11 mouse cellular contexts compared by ENCODE assay signal in genomic region chr10:119100511-119100910, GRCm38 (mm10).
A peak's percentile ranks its signal among the peaks of the same experiment; 100 is the strongest.
DNase-seq lines count a peak whose midpoint lies in the region; ATAC-seq and TF ChIP-seq lines count a peak whose summit lies in the region.
"Had no signal": no experiment of that assay in that cellular context is flagged by ENCODE, and none has a peak within 500 bp of the region (broad histone marks: within the 10 kb centered on the region; RNA-seq: fewer than 3 reads in every experiment).

No protein-coding gene starts in this region.

- H3K9ac ChIP-seq in kidney, postnatal 0 days (ENCODE audit: low read depth, low read length) = no peak overlapping the region
- H3K9ac ChIP-seq in forebrain, embryonic 16.5 days (replicated peaks; ENCODE audit: low read depth, low read length) = no peak overlapping the region
- H3K9ac ChIP-seq: embryonic facial prominence, embryonic 15.5 days; limb, embryonic 15.5 days had no signal

- no peak overlapping the region for H3K4me2 ChIP-seq in kidney, postnatal 0 days (ENCODE audit: low read length)
- H3K4me2 ChIP-seq in forebrain, embryonic 16.5 days (ENCODE audit: low read length) = no peak overlapping the region
- H3K4me2 ChIP-seq: embryonic facial prominence, embryonic 15.5 days; limb, embryonic 15.5 days had no signal

- WGBS in kidney, postnatal 0 days = 22% methylated on average over 7 of the region's 7 CpGs
- 15% methylated on average over 7 of the region's 7 CpGs for WGBS in forebrain, embryonic 16.5 days
- WGBS in thymus, adult 2 months = 44% methylated on average over 7 of the region's 7 CpGs

- H3K36me3 ChIP-seq in kidney, postnatal 0 days (ENCODE audit: insufficient read depth, low read length) = no peaks in the 10 kb centered on the region
- no peaks in the 10 kb centered on the region for H3K36me3 ChIP-seq in forebrain, embryonic 16.5 days (ENCODE audit: control insufficient read depth, insufficient read depth)
- H3K36me3 ChIP-seq in thymus, adult 2 months (ENCODE audit: control insufficient read depth, insufficient read depth, low read length) = no peaks in the 10 kb centered on the region
- H3K36me3 ChIP-seq: embryonic facial prominence, embryonic 15.5 days; limb, embryonic 15.5 days had no signal

- TF ChIP-seq CTCF in kidney, postnatal 0 days (IDR thresholded peaks at IDR 0.05; ENCODE audit: low read depth) = peak; percentile 59
- TF ChIP-seq CTCF in thymus, adult 2 months (IDR thresholded peaks at IDR 0.05; ENCODE audit: borderline replicate concordance, control insufficient read depth, extremely low read depth, insufficient read depth, low read length, poor library complexity) = no peak

- no peak for ATAC-seq in kidney, postnatal 0 days (replicated peaks; ENCODE audit: low FRiP score, low read depth)
- ATAC-seq in forebrain, embryonic 16.5 days = peak; percentile 46; the same call in 1 of the 2 replicates
- peak; percentile 79 for ATAC-seq in megakaryocyte progenitor cell, adult 5-6 weeks (replicated peaks; ENCODE audit: poor library complexity)

- no peak overlapping the region for H3K4me3 ChIP-seq in kidney, postnatal 0 days (replicated peaks; ENCODE audit: low read depth, low read length)
- H3K4me3 ChIP-seq in forebrain, embryonic 16.5 days (replicated peaks; ENCODE audit: low read length) = no peak overlapping the region
- no peak overlapping the region for H3K4me3 ChIP-seq in thymus, adult 2 months (ENCODE audit: control insufficient read depth, insufficient read depth, low read length)
- H3K4me3 ChIP-seq: embryonic facial prominence, embryonic 15.5 days; limb, embryonic 15.5 days had no signal

- H3K4me1 ChIP-seq in kidney, postnatal 0 days (replicated peaks; ENCODE audit: insufficient read depth, low read length) = no peaks in the 10 kb centered on the region
- H3K4me1 ChIP-seq in forebrain, embryonic 16.5 days (replicated peaks; ENCODE audit: control insufficient read depth, insufficient read depth, low read length) = no peaks in the 10 kb centered on the region
- 0 out of 2 replicates have a peak, but pooled peaks cover 2% of the 10 kb centered on the region for H3K4me1 ChIP-seq in thymus, adult 2 months (replicated peaks; ENCODE audit: control insufficient read depth, insufficient read depth, low read length)
- H3K4me1 ChIP-seq: embryonic facial prominence, embryonic 15.5 days had no signal

- no peaks in the 10 kb centered on the region for H3K9me3 ChIP-seq in kidney, postnatal 0 days (replicated peaks; ENCODE audit: low read length)
- H3K9me3 ChIP-seq in forebrain, embryonic 16.5 days (ENCODE audit: control insufficient read depth, low read length) = 0 out of 2 replicates have a peak, but pooled peaks cover 2% of the 10 kb centered on the region
- H3K9me3 ChIP-seq: limb, embryonic 15.5 days had no signal

- H3K27me3 ChIP-seq in kidney, postnatal 0 days (ENCODE audit: insufficient read depth, low read length) = no peaks in the 10 kb centered on the region
- H3K27me3 ChIP-seq in forebrain, embryonic 16.5 days (replicated peaks; ENCODE audit: control insufficient read depth, insufficient read depth, low read length) = no peaks in the 10 kb centered on the region
- no peaks in the 10 kb centered on the region for H3K27me3 ChIP-seq in thymus, adult 2 months (ENCODE audit: control insufficient read depth, insufficient read depth, low read length)
- H3K27me3 ChIP-seq: embryonic facial prominence, embryonic 15.5 days; limb, embryonic 15.5 days had no signal

- H3K27ac ChIP-seq in kidney, postnatal 0 days = no peak overlapping the region
- H3K27ac ChIP-seq in forebrain, embryonic 16.5 days (ENCODE audit: low read length) = no peak overlapping the region
- H3K27ac ChIP-seq in thymus, adult 2 months (ENCODE audit: control insufficient read depth, insufficient read depth, low read length) = no peak overlapping the region
- H3K27ac ChIP-seq: embryonic facial prominence, embryonic 15.5 days; limb, embryonic 15.5 days had no signal

- TF ChIP-seq POLR2A in thymus, adult 2 months (IDR thresholded peaks at IDR 0.05; ENCODE audit: control insufficient read depth, extremely low read depth, insufficient read depth, low read length, poor library complexity) = no peak

- DNase-seq in adrenal gland, postnatal 10 days = peak; percentile 22
- DNase-seq in adrenal gland, adult 2 months = no peak
- DNase-seq in kidney, postnatal 0 days (ENCODE audit: low spot score) = peak; percentile 37
- DNase-seq in kidney, adult 11 months = no peak
- no peak for DNase-seq in layer of hippocampus, adult 11-12 months (ENCODE audit: low spot score)
- no peak for DNase-seq in thymus, adult 2 months
- DNase-seq: thymus, adult 18-20 months had no signal

Comparison
In these comparisons a context has a peak if more than half of its experiments do, and no peak if none do; other contexts are left out.
1. DNase-seq: peak in adrenal gland, postnatal 10 days (single experiment) and kidney, postnatal 0 days (single experiment); none in adrenal gland, adult 2 months (single experiment), kidney, adult 11 months (single experiment), layer of hippocampus, adult 11-12 months (single experiment) and thymus, adult 2 months (single experiment).